Mouse (Mus musculus): ENCODE measurements around the gene Phf23. TPM values are rescaled to one million over a fixed set of nuclear protein-coding genes. Genes with fewer than 3 reads are reported as not detected.

Phf23 gene
- polyA plus RNA-seq, 1 experiment = 58.6 TPM

DNA sequence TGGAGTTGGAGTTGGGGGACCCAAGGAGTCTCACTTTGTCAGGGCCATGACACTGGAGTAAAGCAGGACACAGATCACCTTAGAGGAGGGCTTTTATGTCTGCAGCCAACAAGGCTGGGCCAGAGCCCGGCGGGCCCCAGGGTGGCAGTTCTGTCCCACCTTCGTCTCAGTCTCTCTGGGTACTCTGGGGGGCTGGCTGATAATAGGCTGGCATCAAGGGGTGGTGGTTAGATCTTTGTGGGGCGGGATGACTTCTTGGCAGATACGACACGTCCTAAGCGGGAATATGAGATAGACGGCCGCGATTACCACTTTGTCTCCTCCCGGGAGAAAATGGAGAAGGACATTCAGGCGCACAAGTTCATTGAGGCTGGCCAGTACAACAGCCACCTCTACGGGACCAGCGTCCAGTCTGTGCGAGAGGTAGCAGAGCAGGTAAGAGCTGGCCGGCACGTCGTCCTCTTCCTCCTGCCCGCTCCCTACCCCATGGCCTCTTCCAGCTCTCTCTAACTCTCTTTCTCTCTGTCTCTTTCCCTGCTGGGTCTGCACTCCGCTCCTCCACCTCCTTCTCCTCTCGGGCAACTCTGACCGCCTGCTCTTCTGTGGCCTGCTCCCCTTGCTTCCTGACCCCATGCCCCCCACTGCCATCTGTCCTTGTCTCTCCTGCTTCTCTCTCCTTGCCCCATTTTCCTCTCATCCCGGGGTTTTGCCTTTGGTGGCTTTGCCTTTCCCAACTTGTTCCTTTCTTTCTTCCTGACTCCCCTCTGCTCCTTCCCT, 46.9 kb downstream of the Phf23 start:
- H3K36me3 ChIP-seq (ENCODE audit: control insufficient read depth, insufficient read depth) = peaks cover 2% of the 10 kb centered on the region
- TF ChIP-seq SRF (IDR thresholded peaks at IDR 0.05; ENCODE audit: control insufficient read depth, insufficient read length, low read depth) = no peak
- TF ChIP-seq TCF12 (IDR thresholded peaks at IDR 0.05; ENCODE audit: insufficient read depth, poor library complexity, severe bottlenecking) = no peak
- TF ChIP-seq POLR2A (IDR thresholded peaks at IDR 0.05; ENCODE audit: insufficient read length, low read depth) = no peak
- TF ChIP-seq MAX (IDR thresholded peaks at IDR 0.05; ENCODE audit: low read depth) = no peak
- TF ChIP-seq POLR2AphosphoS2 (IDR thresholded peaks at IDR 0.05; ENCODE audit: insufficient read length, low read depth) = no peak
- no peak for TF ChIP-seq TCF3 (IDR thresholded peaks at IDR 0.05; ENCODE audit: insufficient read length, low read depth)
- TF ChIP-seq USF1 (IDR thresholded peaks at IDR 0.05; ENCODE audit: low read depth) = no peak
- TF ChIP-seq CEBPB (IDR thresholded peaks at IDR 0.05; ENCODE audit: insufficient read depth, poor library complexity, severe bottlenecking) = no peak
- TF ChIP-seq MYOG (IDR thresholded peaks at IDR 0.05; ENCODE audit: control insufficient read depth in 1 of 3, insufficient read depth in 1 of 3, insufficient read length in 2 of 3, low read depth in 2 of 3) = no peak
- TF ChIP-seq REST (IDR thresholded peaks at IDR 0.05; ENCODE audit: insufficient read depth, insufficient read length) = no peak
- no peak for TF ChIP-seq E2F4 (IDR thresholded peaks at IDR 0.05; ENCODE audit: insufficient read depth)
- TF ChIP-seq MYOD1 (IDR thresholded peaks at IDR 0.05; ENCODE audit: control insufficient read depth in 1 of 3, insufficient read length in 2 of 3, low read depth in 2 of 3) = no peak
- no peak overlapping the region for H3ac ChIP-seq (ENCODE audit: control insufficient read depth, insufficient read length)
- H3K79me2 ChIP-seq (ENCODE audit: control insufficient read depth, insufficient read depth) = no peaks in the 10 kb centered on the region
- H3K4me3 ChIP-seq = no peak overlapping the region
- no peaks in the 10 kb centered on the region for H3K27me3 ChIP-seq (ENCODE audit: control insufficient read depth, insufficient read depth, insufficient read length)
- H3K4me2 ChIP-seq (ENCODE audit: low read depth) = no peak overlapping the region

DNA sequence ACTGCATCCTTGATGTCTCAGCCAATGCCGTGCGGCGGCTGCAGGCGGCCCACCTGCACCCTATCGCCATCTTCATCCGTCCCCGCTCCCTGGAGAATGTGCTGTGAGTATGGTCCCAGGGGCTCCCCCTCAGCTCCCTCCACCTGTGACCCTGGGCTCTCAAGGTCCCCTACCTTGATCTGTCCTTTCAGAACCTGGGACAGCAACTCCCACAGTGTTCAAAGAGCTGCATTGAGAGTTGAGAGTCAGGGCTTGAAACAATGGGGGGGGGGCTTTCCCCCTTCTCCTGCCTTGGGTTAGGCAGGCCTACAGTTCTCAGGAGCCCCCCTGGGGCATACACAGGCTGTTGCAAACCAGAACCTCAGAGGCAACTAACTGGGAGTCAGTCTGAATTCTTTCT, 48.1 kb downstream of the Phf23 start:
- Histone ChIP-seq H3K36me3 (ENCODE audit: control insufficient read depth, insufficient read depth) (no peaks in the 10 kb centered on the region), H3K27me3 (ENCODE audit: control insufficient read depth, insufficient read depth, insufficient read length) (no peaks in the 10 kb centered on the region), H3ac (ENCODE audit: control insufficient read depth, insufficient read length) (no peak overlapping the region), H3K4me2 (ENCODE audit: low read depth) (no peak overlapping the region), H3K4me3 (no peak overlapping the region), H3K79me2 (ENCODE audit: control insufficient read depth, insufficient read depth) (no peaks in the 10 kb centered on the region)
- TF ChIP-seq USF1 (IDR thresholded peaks at IDR 0.05; ENCODE audit: low read depth) = no peak
- TF ChIP-seq MYOG (IDR thresholded peaks at IDR 0.05; ENCODE audit: control insufficient read depth in 1 of 3, insufficient read depth in 1 of 3, insufficient read length in 2 of 3, low read depth in 2 of 3) = no peak
- TF ChIP-seq CEBPB (IDR thresholded peaks at IDR 0.05; ENCODE audit: insufficient read depth, poor library complexity, severe bottlenecking) = no peak
- no peak for TF ChIP-seq MAX (IDR thresholded peaks at IDR 0.05; ENCODE audit: low read depth)
- TF ChIP-seq POLR2AphosphoS2 (IDR thresholded peaks at IDR 0.05; ENCODE audit: insufficient read length, low read depth) = no peak
- TF ChIP-seq TCF3 (IDR thresholded peaks at IDR 0.05; ENCODE audit: insufficient read length, low read depth) = no peak
- no peak for TF ChIP-seq SRF (IDR thresholded peaks at IDR 0.05; ENCODE audit: control insufficient read depth, insufficient read length, low read depth)
- no peak for TF ChIP-seq REST (IDR thresholded peaks at IDR 0.05; ENCODE audit: insufficient read depth, insufficient read length)
- no peak for TF ChIP-seq TCF12 (IDR thresholded peaks at IDR 0.05; ENCODE audit: insufficient read depth, poor library complexity, severe bottlenecking)
- no peak for TF ChIP-seq E2F4 (IDR thresholded peaks at IDR 0.05; ENCODE audit: insufficient read depth)
- TF ChIP-seq POLR2A (IDR thresholded peaks at IDR 0.05; ENCODE audit: insufficient read length, low read depth) = no peak
- TF ChIP-seq MYOD1 (IDR thresholded peaks at IDR 0.05; ENCODE audit: control insufficient read depth in 1 of 3, insufficient read length in 2 of 3, low read depth in 2 of 3) = no peak

DNA sequence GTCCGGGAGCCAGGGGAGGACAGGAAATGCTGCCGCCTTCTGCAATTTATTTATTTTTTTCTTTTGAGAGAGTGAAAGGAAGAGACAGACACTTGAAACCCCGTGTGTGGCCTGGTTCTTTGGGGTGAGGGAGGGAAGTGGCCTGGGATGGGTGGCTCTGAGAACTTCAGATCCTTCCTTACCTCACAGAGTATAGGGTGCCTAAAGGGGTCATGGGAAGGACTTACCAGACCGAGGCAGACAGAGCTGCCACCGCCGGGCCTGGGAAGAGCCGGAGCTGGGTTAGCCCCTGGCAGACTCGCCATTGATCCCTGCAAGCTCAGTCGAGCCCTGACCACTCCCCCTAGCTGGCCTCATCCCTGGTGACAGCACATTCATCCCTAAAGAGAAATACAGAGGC, 49.9 kb downstream of the Phf23 start:
- H3ac ChIP-seq (ENCODE audit: control insufficient read depth, insufficient read length) = no peak overlapping the region
- H3K4me2 ChIP-seq (ENCODE audit: low read depth) = no peak overlapping the region
- H3K36me3 ChIP-seq (ENCODE audit: control insufficient read depth, insufficient read depth) = no peaks in the 10 kb centered on the region
- H3K79me2 ChIP-seq (ENCODE audit: control insufficient read depth, insufficient read depth) = no peaks in the 10 kb centered on the region
- no peak overlapping the region for H3K4me3 ChIP-seq
- no peaks in the 10 kb centered on the region for H3K27me3 ChIP-seq (ENCODE audit: control insufficient read depth, insufficient read depth, insufficient read length)
- TF ChIP-seq CEBPB (IDR thresholded peaks at IDR 0.05; ENCODE audit: insufficient read depth, poor library complexity, severe bottlenecking) (no peak), E2F4 (IDR thresholded peaks at IDR 0.05; ENCODE audit: insufficient read depth) (no peak), TCF12 (IDR thresholded peaks at IDR 0.05; ENCODE audit: insufficient read depth, poor library complexity, severe bottlenecking) (no peak), MYOD1 (IDR thresholded peaks at IDR 0.05; ENCODE audit: control insufficient read depth in 1 of 3, insufficient read length in 2 of 3, low read depth in 2 of 3) (no peak), MYOG (IDR thresholded peaks at IDR 0.05; ENCODE audit: control insufficient read depth in 1 of 3, insufficient read depth in 1 of 3, insufficient read length in 2 of 3, low read depth in 2 of 3) (no peak), POLR2AphosphoS2 (IDR thresholded peaks at IDR 0.05; ENCODE audit: insufficient read length, low read depth) (no peak), USF1 (IDR thresholded peaks at IDR 0.05; ENCODE audit: low read depth) (no peak), POLR2A (IDR thresholded peaks at IDR 0.05; ENCODE audit: insufficient read length, low read depth) (no peak), SRF (IDR thresholded peaks at IDR 0.05; ENCODE audit: control insufficient read depth, insufficient read length, low read depth) (no peak), REST (IDR thresholded peaks at IDR 0.05; ENCODE audit: insufficient read depth, insufficient read length) (no peak), TCF3 (IDR thresholded peaks at IDR 0.05; ENCODE audit: insufficient read length, low read depth) (no peak), MAX (IDR thresholded peaks at IDR 0.05; ENCODE audit: low read depth) (no peak)

DNA sequence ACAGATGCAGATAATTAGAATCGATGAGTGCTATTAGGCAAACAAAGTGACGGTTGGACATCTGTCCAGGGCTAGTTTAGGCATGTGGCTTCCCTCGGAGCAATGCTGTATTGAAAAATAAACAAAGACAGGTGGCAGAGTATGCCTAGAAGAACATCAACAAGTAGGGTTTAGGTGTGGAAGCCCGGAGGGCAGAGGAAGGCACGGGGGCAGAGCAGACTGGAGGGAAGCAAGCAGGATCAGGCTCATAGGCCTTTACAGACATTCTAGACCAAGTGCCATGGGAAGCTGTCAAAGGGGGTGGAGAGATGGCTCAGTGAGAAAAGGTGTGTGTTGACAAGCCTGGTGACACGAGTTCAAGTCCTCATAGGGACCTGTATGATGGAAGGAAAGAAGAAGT, 53.8 kb downstream of the Phf23 start:
- no peaks in the 10 kb centered on the region for H3K27me3 ChIP-seq (ENCODE audit: control insufficient read depth, insufficient read depth, insufficient read length)
- H3K4me2 ChIP-seq (ENCODE audit: low read depth) = no peak overlapping the region
- H3ac ChIP-seq (ENCODE audit: control insufficient read depth, insufficient read length) = no peak overlapping the region
- no peak overlapping the region for H3K4me3 ChIP-seq
- no peaks in the 10 kb centered on the region for H3K36me3 ChIP-seq (ENCODE audit: control insufficient read depth, insufficient read depth)
- no peak for TF ChIP-seq TCF3 (IDR thresholded peaks at IDR 0.05; ENCODE audit: insufficient read length, low read depth)
- no peak for TF ChIP-seq E2F4 (IDR thresholded peaks at IDR 0.05; ENCODE audit: insufficient read depth)
- TF ChIP-seq MAX (IDR thresholded peaks at IDR 0.05; ENCODE audit: low read depth) = no peak
- TF ChIP-seq POLR2A (IDR thresholded peaks at IDR 0.05; ENCODE audit: insufficient read length, low read depth) = no peak
- no peak for TF ChIP-seq CEBPB (IDR thresholded peaks at IDR 0.05; ENCODE audit: insufficient read depth, poor library complexity, severe bottlenecking)
- TF ChIP-seq SRF (IDR thresholded peaks at IDR 0.05; ENCODE audit: control insufficient read depth, insufficient read length, low read depth) = no peak
- TF ChIP-seq TCF12 (IDR thresholded peaks at IDR 0.05; ENCODE audit: insufficient read depth, poor library complexity, severe bottlenecking) = no peak
- TF ChIP-seq REST (IDR thresholded peaks at IDR 0.05; ENCODE audit: insufficient read depth, insufficient read length) = no peak
- TF ChIP-seq USF1 (IDR thresholded peaks at IDR 0.05; ENCODE audit: low read depth) = no peak
- TF ChIP-seq MYOG (IDR thresholded peaks at IDR 0.05; ENCODE audit: control insufficient read depth in 1 of 3, insufficient read depth in 1 of 3, insufficient read length in 2 of 3, low read depth in 2 of 3) = no peak
- no peak for TF ChIP-seq MYOD1 (IDR thresholded peaks at IDR 0.05; ENCODE audit: control insufficient read depth in 1 of 3, insufficient read length in 2 of 3, low read depth in 2 of 3)
- TF ChIP-seq POLR2AphosphoS2 (IDR thresholded peaks at IDR 0.05; ENCODE audit: insufficient read length, low read depth) = no peak
- no peaks in the 10 kb centered on the region for H3K79me2 ChIP-seq (ENCODE audit: control insufficient read depth, insufficient read depth)

Other genes starting within 250 kb of the Phf23 start
- 69.5 TPM for gene Polr2a, start 237.1 kb upstream of the Phf23 start, polyA plus RNA-seq (2012; fragmentation: generic; extraction: Trizol)
- 0.26 TPM for gene Slc35g3, start 233.8 kb upstream of the Phf23 start, polyA plus RNA-seq (2012; fragmentation: generic; extraction: Trizol)
- 9.4 TPM for gene Zbtb4, start 229.9 kb upstream of the Phf23 start, polyA plus RNA-seq (2012; fragmentation: generic; extraction: Trizol)
- gene Chrnb1, start 199.8 kb upstream of the Phf23 start, polyA plus RNA-seq (2012; fragmentation: generic; extraction: Trizol) = 95.3 TPM
- 17.5 TPM for gene Fgf11, start 193.9 kb upstream of the Phf23 start, polyA plus RNA-seq (2012; fragmentation: generic; extraction: Trizol)
- 0.61 TPM for gene Tmem102, start 190.2 kb upstream of the Phf23 start, polyA plus RNA-seq (2012; fragmentation: generic; extraction: Trizol)
- 0.02 TPM for gene Gm39566, start 180.5 kb upstream of the Phf23 start, polyA plus RNA-seq (2012; fragmentation: generic; extraction: Trizol)
- not detected for gene Spem2, start 177.3 kb upstream of the Phf23 start, polyA plus RNA-seq (2012; fragmentation: generic; extraction: Trizol)
- 0.05 TPM for gene Spem1, start 173.6 kb upstream of the Phf23 start, polyA plus RNA-seq (2012; fragmentation: generic; extraction: Trizol)
- 12.8 TPM for gene Nlgn2, start 158.0 kb upstream of the Phf23 start, polyA plus RNA-seq (2012; fragmentation: generic; extraction: Trizol)
- gene Tmem256, start 157.3 kb upstream of the Phf23 start, polyA plus RNA-seq (2012; fragmentation: generic; extraction: Trizol) = 259 TPM
- gene Plscr3, start 149.4 kb upstream of the Phf23 start, polyA plus RNA-seq (2012; fragmentation: generic; extraction: Trizol) = 91.9 TPM
- not detected for gene Tnk1, start 137.0 kb upstream of the Phf23 start, polyA plus RNA-seq (2012; fragmentation: generic; extraction: Trizol)
- gene Tmem95, start 117.8 kb upstream of the Phf23 start, polyA plus RNA-seq (2012; fragmentation: generic; extraction: Trizol) = not detected
- 24.5 TPM for gene Kctd11, start 114.4 kb upstream of the Phf23 start, polyA plus RNA-seq (2012; fragmentation: generic; extraction: Trizol)
- gene Acap1, start 100.2 kb upstream of the Phf23 start, polyA plus RNA-seq (2012; fragmentation: generic; extraction: Trizol) = 1.4 TPM
- 3.0 TPM for gene 2810408A11Rik, start 94.8 kb upstream of the Phf23 start, polyA plus RNA-seq (2012; fragmentation: generic; extraction: Trizol)
- 42.2 TPM for gene Neurl4, start 94.7 kb upstream of the Phf23 start, polyA plus RNA-seq (2012; fragmentation: generic; extraction: Trizol)
- 38.0 TPM for gene Gps2, start 81.9 kb upstream of the Phf23 start, polyA plus RNA-seq (2012; fragmentation: generic; extraction: Trizol)
- 1,243 TPM for gene Eif5a, start 73.8 kb upstream of the Phf23 start, polyA plus RNA-seq (2012; fragmentation: generic; extraction: Trizol)
- gene Ybx2, start 60.0 kb upstream of the Phf23 start, polyA plus RNA-seq (2012; fragmentation: generic; extraction: Trizol) = 0.12 TPM
- gene Slc2a4, start 47.6 kb upstream of the Phf23 start, polyA plus RNA-seq (2012; fragmentation: generic; extraction: Trizol) = 14.1 TPM
- gene Cldn7, start 31.0 kb upstream of the Phf23 start, polyA plus RNA-seq (2012; fragmentation: generic; extraction: Trizol) = not detected
- gene Ctdnep1, start 14.6 kb upstream of the Phf23 start, polyA plus RNA-seq (2012; fragmentation: generic; extraction: Trizol) = 146 TPM
- gene Elp5, start 13.3 kb upstream of the Phf23 start, polyA plus RNA-seq (2012; fragmentation: generic; extraction: Trizol) = 91.5 TPM
- 530 TPM for gene Gabarap, start 4.6 kb upstream of the Phf23 start, polyA plus RNA-seq (2012; fragmentation: generic; extraction: Trizol)
- gene Dvl2, start 4.8 kb downstream of the Phf23 start, polyA plus RNA-seq (2012; fragmentation: generic; extraction: Trizol) = 24.3 TPM
- gene Acadvl, start 19.6 kb downstream of the Phf23 start, polyA plus RNA-seq (2012; fragmentation: generic; extraction: Trizol) = 130 TPM
- 26.8 TPM for gene Dlg4, start 21.2 kb downstream of the Phf23 start, polyA plus RNA-seq (2012; fragmentation: generic; extraction: Trizol)
- 0.06 TPM for gene Asgr1, start 58.3 kb downstream of the Phf23 start, polyA plus RNA-seq (2012; fragmentation: generic; extraction: Trizol)
- 0.85 TPM for gene Asgr2, start 96.9 kb downstream of the Phf23 start, polyA plus RNA-seq (2012; fragmentation: generic; extraction: Trizol)
- 1.2 TPM for gene Mgl2, start 134.6 kb downstream of the Phf23 start, polyA plus RNA-seq (2012; fragmentation: generic; extraction: Trizol)
- 0.13 TPM for gene Clec10a, start 160.4 kb downstream of the Phf23 start, polyA plus RNA-seq (2012; fragmentation: generic; extraction: Trizol)
- gene Slc16a11, start 217.0 kb downstream of the Phf23 start, polyA plus RNA-seq (2012; fragmentation: generic; extraction: Trizol) = 17.4 TPM
- gene Slc16a13, start 225.3 kb downstream of the Phf23 start, polyA plus RNA-seq (2012; fragmentation: generic; extraction: Trizol) = 4.8 TPM
- 2.8 TPM for gene Bcl6b, start 234.0 kb downstream of the Phf23 start, polyA plus RNA-seq (2012; fragmentation: generic; extraction: Trizol)
- gene 0610010K14Rik, start 242.1 kb downstream of the Phf23 start, polyA plus RNA-seq (2012; fragmentation: generic; extraction: Trizol) = 75.5 TPM
- 9.2 TPM for gene Gm21988, start 244.1 kb downstream of the Phf23 start, polyA plus RNA-seq (2012; fragmentation: generic; extraction: Trizol)
- gene Rnasek, start 244.1 kb downstream of the Phf23 start, polyA plus RNA-seq (2012; fragmentation: generic; extraction: Trizol) = 339 TPM